Mouse (Mus musculus) CH12.LX (cell line): ENCODE data around the gene Naa38.

Source experiments
- E2F4 ChIP-seq: IDR thresholded peaks from 2 replicates; pipeline ENCODE4 v1.6.1; 2011; ENCODE audit warnings: low read depth, low read length, improper control_type of control experiment; ENCODE audit not compliant: insufficient replicate concordance
- POLR2A ChIP-seq: IDR thresholded peaks from 2 replicates; pipeline ENCODE4 v1.6.1; 2011; ENCODE audit warnings: low read depth, mild to moderate bottlenecking, improper control_type of control experiment, low read length

GRCm38 (mm10) chr11:69370817-69371215 lies 24.5 kb upstream of the Naa38 start:
- TF ChIP-seq POLR2A (no peak), E2F4 (no peak)
